Mouse (Mus musculus) liver, postnatal 0 days (tissue): ENCODE results near the gene Ptk7.

Experiments used
- CTCF ChIP-seq: sonication (generic); IDR thresholded peaks from 2 replicates; pipeline ENCODE4 v1.5.1; 2016; ENCODE audit warnings: antibody characterized with exemption, low read depth
- EP300 ChIP-seq: IDR thresholded peaks from 2 replicates; pipeline ENCODE4 v1.6.1; 2016; ENCODE audit warnings: antibody characterized with exemption, low read depth, mild to moderate bottlenecking

DNA sequence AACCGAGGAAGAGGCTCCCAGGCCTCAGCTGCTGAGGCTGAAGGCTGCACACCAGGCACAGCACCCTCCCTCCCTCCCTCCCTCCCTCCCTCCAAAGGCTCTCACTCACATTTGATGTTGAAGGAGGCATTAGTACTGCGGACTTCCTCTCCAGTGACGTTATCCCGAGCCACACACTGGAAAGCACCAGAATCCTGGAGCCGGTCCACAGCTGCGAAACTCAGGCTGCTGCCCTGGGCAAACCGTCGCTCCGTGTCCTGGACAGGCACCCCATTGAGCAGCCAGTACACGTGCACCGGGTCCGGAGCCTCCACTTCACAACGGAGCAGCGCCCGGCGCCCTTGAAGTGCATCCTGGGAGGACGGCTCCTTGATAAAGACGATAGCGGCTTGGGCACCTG, 37.9 kb downstream of the Ptk7 start:
- TF ChIP-seq CTCF (no peak), EP300 (no peak)
